Mouse (Mus musculus) heart, embryonic 15.5 days (tissue): Measurements from ENCODE around the gene Prdx6. TPM values are rescaled to one million over a fixed set of nuclear protein-coding genes. Genes with fewer than 3 reads are reported as not detected.

ENCODE experiments used
- ATAC-seq: fragments of 200-750 bp; cut with Nextera tagmentation; replicated peaks from 2 replicates; pipeline ENCODE4 v1.8.0; 2017; ENCODE audit warnings: low read depth, moderate TSS enrichment; ENCODE audit not compliant: insufficient number of reproducible peaks, insufficient read depth, low FRiP score
- H3K27ac ChIP-seq: fragments of 300-500 bp; sonication (generic); 2 replicates; pipeline ENCODE4 v1.5.1; 2015; ENCODE audit warnings: mild to moderate bottlenecking, inconsistent platforms
- H3K27me3 ChIP-seq: fragments of 300-500 bp; sonication (generic); 2 replicates; pipeline ENCODE4 v1.6.1; 2015; ENCODE audit warnings: inconsistent platforms
- H3K36me3 ChIP-seq: fragments of 300-500 bp; sonication (generic); 2 replicates; pipeline ENCODE4 v1.6.1; 2015; ENCODE audit warnings: mild to moderate bottlenecking, inconsistent platforms
- H3K4me1 ChIP-seq: fragments of 300-500 bp; sonication (generic); replicated peaks from 2 replicates; pipeline ENCODE4 v1.6.1; 2015; ENCODE audit warnings: inconsistent platforms
- H3K4me2 ChIP-seq: fragments of 300-500 bp; sonication (generic); 2 replicates; pipeline ENCODE4 v1.6.1; 2015; ENCODE audit warnings: inconsistent platforms, mild to moderate bottlenecking, moderate library complexity
- H3K4me3 ChIP-seq: fragments of 300-500 bp; sonication (generic); 2 replicates; pipeline ENCODE4 v1.5.1; 2015; ENCODE audit warnings: mild to moderate bottlenecking, inconsistent platforms
- H3K9ac ChIP-seq: fragments of 300-500 bp; sonication (generic); 2 replicates; pipeline ENCODE4 v1.6.1; 2015; ENCODE audit warnings: mild to moderate bottlenecking, inconsistent platforms
- H3K9me3 ChIP-seq: fragments of 300-500 bp; sonication (generic); replicated peaks from 2 replicates; pipeline ENCODE4 v1.6.1; 2016; ENCODE audit warnings: inconsistent platforms
- WGBS: fragments of 180-500 bp; shearing (Covaris S2); methylation state at CpG from one replicate; pipeline ENCODE4 v1.1.7; 2015; ENCODE audit warnings: mixed read lengths; 5-methylcytosine and 5-hydroxymethylcytosine counted together
- polyA plus RNA-seq: library from polyadenylated mRNA; unstranded; fragments of >200 nt; fragmentation: Nextera tagmentation; extraction: Ambion mirVana; gene quantifications from 2 replicates; pipeline ENCODE4 v1.2.1, GENCODE M21; 2015

The Prdx6 gene
- polyA plus RNA-seq, 1 experiment from 2014 or later = 302 TPM

- no peak overlapping the region for H3K4me3 ChIP-seq
- WGBS = 85% methylated on average over 5 of the region's 5 CpGs
- H3K9me3 ChIP-seq = no peaks in the 10 kb centered on the region
- no peaks in the 10 kb centered on the region; the same call in 1 of the 2 replicates for H3K4me1 ChIP-seq
- H3K36me3 ChIP-seq = no peaks in the 10 kb centered on the region
- H3K27me3 ChIP-seq = no peaks in the 10 kb centered on the region
- H3K9ac ChIP-seq = no peak overlapping the region
- no peak overlapping the region for H3K4me2 ChIP-seq
- no peak for ATAC-seq
- no peak overlapping the region for H3K27ac ChIP-seq
Observed at GRCm38 (mm10) chr1:161264961-161265360, 13.9 kb upstream of the Prdx6 start.

GRCm38 (mm10) chr1:161263584-161263983 is 12.6 kb upstream of the Prdx6 start:
- no peak overlapping the region for H3K9ac ChIP-seq
- no peak overlapping the region for H3K27ac ChIP-seq
- no peaks in the 10 kb centered on the region for H3K27me3 ChIP-seq
- no peaks in the 10 kb centered on the region; the same call in 1 of the 2 replicates for H3K4me1 ChIP-seq
- no peaks in the 10 kb centered on the region for H3K36me3 ChIP-seq
- WGBS = 82% methylated on average over 8 of the region's 8 CpGs
- H3K4me3 ChIP-seq = no peak overlapping the region
- H3K9me3 ChIP-seq = no peaks in the 10 kb centered on the region
- ATAC-seq = no peak
- H3K4me2 ChIP-seq = no peak overlapping the region

- Histone ChIP-seq H3K4me3 (no peak overlapping the region), H3K36me3 (no peaks in the 10 kb centered on the region), H3K4me1 (no peaks in the 10 kb centered on the region), H3K9ac (no peak overlapping the region), H3K27me3 (no peaks in the 10 kb centered on the region), H3K4me2 (no peak overlapping the region), H3K27ac (no peak overlapping the region), H3K9me3 (no peaks in the 10 kb centered on the region)
- WGBS = 73% methylated on average over 2 of the region's 2 CpGs
- no peak for ATAC-seq
Observed at GRCm38 (mm10) chr1:161262542-161262941, 11.5 kb upstream of the Prdx6 start.

GRCm38 (mm10) chr1:161260761-161261160 is 9.7 kb upstream of the Prdx6 start:
- H3K4me1 ChIP-seq = no peaks in the 10 kb centered on the region
- 67% methylated on average over 2 of the region's 2 CpGs for WGBS
- H3K9ac ChIP-seq = no peak overlapping the region
- no peaks in the 10 kb centered on the region for H3K36me3 ChIP-seq
- no peak overlapping the region for H3K4me3 ChIP-seq
- H3K27me3 ChIP-seq = no peaks in the 10 kb centered on the region
- ATAC-seq = no peak
- H3K9me3 ChIP-seq = no peaks in the 10 kb centered on the region
- no peak overlapping the region for H3K4me2 ChIP-seq
- no peak overlapping the region for H3K27ac ChIP-seq

GRCm38 (mm10) chr1:161259142-161259541 is 8.1 kb upstream of the Prdx6 start:
- no peaks in the 10 kb centered on the region for H3K36me3 ChIP-seq
- no peak overlapping the region for H3K4me3 ChIP-seq
- no peaks in the 10 kb centered on the region for H3K9me3 ChIP-seq
- no peak overlapping the region for H3K27ac ChIP-seq
- no peak for ATAC-seq
- no peaks in the 10 kb centered on the region for H3K27me3 ChIP-seq
- no peak overlapping the region for H3K4me2 ChIP-seq
- H3K4me1 ChIP-seq = no peaks in the 10 kb centered on the region
- no peak overlapping the region for H3K9ac ChIP-seq
- WGBS = 75% methylated on average over 5 of the region's 6 CpGs

- no peak for ATAC-seq
- H3K9ac ChIP-seq = no peak overlapping the region
- H3K4me1 ChIP-seq = no peaks in the 10 kb centered on the region
- H3K36me3 ChIP-seq = no peaks in the 10 kb centered on the region
- H3K27ac ChIP-seq = no peak overlapping the region
- 94% methylated on average over 2 of the region's 2 CpGs for WGBS
- H3K4me2 ChIP-seq = no peak overlapping the region
- H3K4me3 ChIP-seq = no peak overlapping the region
- no peaks in the 10 kb centered on the region for H3K27me3 ChIP-seq
- H3K9me3 ChIP-seq = no peaks in the 10 kb centered on the region
Observed at GRCm38 (mm10) chr1:161258331-161258730, 7.3 kb upstream of the Prdx6 start.

- H3K36me3 ChIP-seq = no peaks in the 10 kb centered on the region
- H3K9ac ChIP-seq = no peak overlapping the region
- no peak overlapping the region for H3K4me2 ChIP-seq
- H3K27me3 ChIP-seq = no peaks in the 10 kb centered on the region
- no peak overlapping the region for H3K4me3 ChIP-seq
- no peak overlapping the region for H3K27ac ChIP-seq
- no peaks in the 10 kb centered on the region for H3K9me3 ChIP-seq
- H3K4me1 ChIP-seq = 0 out of 2 replicates have a peak, but pooled peaks cover 5% of the 10 kb centered on the region
- no peak for ATAC-seq
- 74% methylated on average over 7 of the region's 7 CpGs for WGBS
Observed at GRCm38 (mm10) chr1:161256918-161257317, 5.9 kb upstream of the Prdx6 start.

GRCm38 (mm10) chr1:161254361-161254760 is 3.3 kb upstream of the Prdx6 start:
- no peak for ATAC-seq
- Histone ChIP-seq H3K27me3 (no peaks in the 10 kb centered on the region), H3K4me1 (peaks cover 17% of the 10 kb centered on the region), H3K9me3 (no peaks in the 10 kb centered on the region), H3K4me3 (no peak overlapping the region), H3K36me3 (no peaks in the 10 kb centered on the region), H3K27ac (no peak overlapping the region), H3K9ac (no peak overlapping the region), H3K4me2 (no peak overlapping the region)
- 80% methylated on average over 1 of the region's 1 CpGs for WGBS

- H3K4me2 ChIP-seq = no peak overlapping the region
- H3K27me3 ChIP-seq = no peaks in the 10 kb centered on the region
- no peaks in the 10 kb centered on the region for H3K36me3 ChIP-seq
- peaks cover 31% of the 10 kb centered on the region for H3K4me1 ChIP-seq
- 79% methylated on average over 3 of the region's 3 CpGs for WGBS
- no peak overlapping the region for H3K9ac ChIP-seq
- no peaks in the 10 kb centered on the region for H3K9me3 ChIP-seq
- H3K27ac ChIP-seq = no peak overlapping the region
- no peak overlapping the region for H3K4me3 ChIP-seq
- ATAC-seq = no peak
Observed at GRCm38 (mm10) chr1:161252901-161253300, 1.9 kb upstream of the Prdx6 start.

- no peak overlapping the region for H3K9ac ChIP-seq
- H3K4me3 ChIP-seq = no peak overlapping the region
- WGBS = 56% methylated on average over 9 of the region's 9 CpGs
- no peaks in the 10 kb centered on the region for H3K9me3 ChIP-seq
- no peak for ATAC-seq
- peaks cover 33% of the 10 kb centered on the region for H3K4me1 ChIP-seq
- H3K36me3 ChIP-seq = no peaks in the 10 kb centered on the region
- H3K27me3 ChIP-seq = no peaks in the 10 kb centered on the region
- H3K27ac ChIP-seq = no peak overlapping the region
- no peak overlapping the region for H3K4me2 ChIP-seq
Observed at GRCm38 (mm10) chr1:161252365-161252764, 1.3 kb upstream of the Prdx6 start.

- WGBS = 66% methylated on average over 9 of the region's 9 CpGs
- H3K9ac ChIP-seq = no peak overlapping the region
- peak overlapping the region; percentile 77 for H3K4me2 ChIP-seq
- no peaks in the 10 kb centered on the region for H3K36me3 ChIP-seq
- ATAC-seq = no peak
- no peaks in the 10 kb centered on the region for H3K27me3 ChIP-seq
- H3K4me1 ChIP-seq = peaks cover 33% of the 10 kb centered on the region
- H3K4me3 ChIP-seq = peak overlapping the region; percentile 88
- H3K27ac ChIP-seq = 0 out of 2 replicates have a peak overlapping the region, but pooled peaks have one; percentile 25
- H3K9me3 ChIP-seq = no peaks in the 10 kb centered on the region
Observed at GRCm38 (mm10) chr1:161251417-161252265, 622 bp upstream of the Prdx6 start.
